Mouse (Mus musculus) lung, adult 2 months (tissue): ENCODE results near the gene Begain. TPM values are rescaled to one million over a fixed set of nuclear protein-coding genes. Genes with fewer than 3 reads are reported as not detected.

ENCODE experiments used
- DNase-seq: peaks from one replicate; pipeline ENCODE4 v3.0.0; 2022
- H3K4me1 ChIP-seq: fragments of 200-500 bp; 2 replicates; pipeline ENCODE4 v1.6.1; 2011; ENCODE audit warnings: low read length; ENCODE audit not compliant: control insufficient read depth, insufficient read depth
- H3K4me3 ChIP-seq: fragments of 200-500 bp; replicated peaks from 2 replicates; pipeline ENCODE3; 2011; ENCODE audit warnings: low read depth, mild to moderate bottlenecking, control low read depth, low read length; ENCODE audit errors: extremely low read depth
- CTCF ChIP-seq: fragments of 200-500 bp; IDR thresholded peaks from 2 replicates; pipeline ENCODE4 v1.5.1; 2011; ENCODE audit warnings: mild to moderate bottlenecking, low read length, control low read depth; ENCODE audit not compliant: insufficient read depth
- POLR2A ChIP-seq: fragments of 200-500 bp; IDR thresholded peaks from 2 replicates; pipeline ENCODE4 v1.6.1; 2011; ENCODE audit warnings: low read depth, mild to moderate bottlenecking, control low read depth, low read length, borderline replicate concordance; ENCODE audit errors: extremely low read depth
- WGBS: fragments of 180-500 bp; shearing (Covaris S2); methylation state at CpG from one replicate; pipeline ENCODE4 v1.1.7; 2018; 5-methylcytosine and 5-hydroxymethylcytosine counted together
- polyA plus RNA-seq: library from polyadenylated mRNA; depleted of rRNA; stranded (reverse); fragments of >200 nt; gene quantifications from 2 replicates; pipeline ENCODE4 v1.2.3, GENCODE M21; 2012

Begain gene
- polyA plus RNA-seq, 1 experiment: 8.3 TPM

GRCm38 (mm10) chr12:109067561-109068135 lies 369 bp downstream of the Begain start:
- no peaks in the 10 kb centered on the region for H3K4me1 ChIP-seq
- no peak for DNase-seq
- TF ChIP-seq CTCF: no peak
- no peak for TF ChIP-seq POLR2A
- H3K4me3 ChIP-seq: peak overlapping the region; percentile 5
- WGBS: 8% methylated on average over 55 of the region's 59 CpGs

GRCm38 (mm10) chr12:109058660-109059059 lies 9.4 kb downstream of the Begain start:
- 87% methylated on average over 8 of the region's 8 CpGs for WGBS
- no peak overlapping the region for H3K4me3 ChIP-seq
- no peaks in the 10 kb centered on the region for H3K4me1 ChIP-seq
- no peak for TF ChIP-seq POLR2A
- TF ChIP-seq CTCF: no peak
- no peak for DNase-seq

- Histone ChIP-seq H3K4me3 (no peak overlapping the region), H3K4me1 (no peaks in the 10 kb centered on the region)
- TF ChIP-seq CTCF (no peak), POLR2A (no peak)
- no peak for DNase-seq
- WGBS: 63% methylated on average over 4 of the region's 4 CpGs
These were observed 10.3 kb downstream of the Begain start for GRCm38 (mm10) chr12:109057736-109058135.

GRCm38 (mm10) chr12:109053020-109053806 lies 14.8 kb downstream of the Begain start:
- TF ChIP-seq POLR2A (no peak), CTCF (no peak)
- no peaks in the 10 kb centered on the region for H3K4me1 ChIP-seq
- H3K4me3 ChIP-seq: peak overlapping the region; percentile 11
- WGBS: 2% methylated on average over 105 of the region's 105 CpGs
- no peak for DNase-seq

GRCm38 (mm10) chr12:109049949-109050348 lies 18.1 kb downstream of the Begain start:
- no peak for DNase-seq
- no peaks in the 10 kb centered on the region for H3K4me1 ChIP-seq
- 73% methylated on average over 4 of the region's 4 CpGs for WGBS
- TF ChIP-seq POLR2A: no peak
- no peak for TF ChIP-seq CTCF
- H3K4me3 ChIP-seq: no peak overlapping the region

GRCm38 (mm10) chr12:109045581-109045980 lies 22.4 kb downstream of the Begain start:
- no peak overlapping the region for H3K4me3 ChIP-seq
- no peak for DNase-seq
- 72% methylated on average over 7 of the region's 7 CpGs for WGBS
- TF ChIP-seq POLR2A: no peak
- no peak for TF ChIP-seq CTCF
- no peaks in the 10 kb centered on the region for H3K4me1 ChIP-seq

- TF ChIP-seq CTCF: no peak
- TF ChIP-seq POLR2A: no peak
- no peaks in the 10 kb centered on the region for H3K4me1 ChIP-seq
- DNase-seq: no peak
- H3K4me3 ChIP-seq: no peak overlapping the region
- 9% methylated on average over 5 of the region's 5 CpGs for WGBS
These were observed 23.5 kb downstream of the Begain start for GRCm38 (mm10) chr12:109044497-109044896.

GRCm38 (mm10) chr12:109039311-109039710 lies 28.7 kb downstream of the Begain start:
- Histone ChIP-seq H3K4me1 (no peaks in the 10 kb centered on the region), H3K4me3 (no peak overlapping the region)
- no peak for DNase-seq
- TF ChIP-seq CTCF: no peak
- no peak for TF ChIP-seq POLR2A
- WGBS: 50% methylated on average over 7 of the region's 7 CpGs

GRCm38 (mm10) chr12:109038179-109038819 lies 29.7 kb downstream of the Begain start:
- Histone ChIP-seq H3K4me3 (no peak overlapping the region), H3K4me1 (no peaks in the 10 kb centered on the region)
- WGBS: 51% methylated on average over 14 of the region's 14 CpGs
- no peak for TF ChIP-seq CTCF
- TF ChIP-seq POLR2A: no peak
- no peak for DNase-seq
